Mouse (Mus musculus) liver, adult 2 months (tissue): ENCODE results near the gene Sp4. TPM values are rescaled to one million over a fixed set of nuclear protein-coding genes. Genes with fewer than 3 reads are reported as not detected.

ENCODE experiments used
- DNase-seq: peaks from one replicate; pipeline ENCODE4 v3.0.0-alpha.2; 2011; ENCODE audit warnings: low read depth, low spot score; ENCODE audit errors: extremely low read depth
- H3K27ac ChIP-seq: fragments of 200-500 bp; replicated peaks from 2 replicates; pipeline ENCODE4 v1.5.1; 2012; ENCODE audit warnings: low read depth, mild to moderate bottlenecking, control low read depth, inconsistent platforms, low read length; ENCODE audit not compliant: insufficient read depth
- H3K27me3 ChIP-seq: fragments of 200-500 bp; 2 replicates; pipeline ENCODE4 v1.6.1; 2012; ENCODE audit warnings: mild to moderate bottlenecking, moderate library complexity, low read length, inconsistent platforms; ENCODE audit not compliant: control insufficient read depth, insufficient read depth
- H3K36me3 ChIP-seq: fragments of 200-500 bp; 2 replicates; pipeline ENCODE4 v1.6.1; 2012; ENCODE audit warnings: low read length, inconsistent platforms; ENCODE audit not compliant: control insufficient read depth, insufficient read depth
- H3K4me1 ChIP-seq: fragments of 200-500 bp; 2 replicates; pipeline ENCODE4 v1.6.1; 2011; ENCODE audit warnings: low read length; ENCODE audit not compliant: control insufficient read depth, insufficient read depth
- H3K4me3 ChIP-seq: fragments of 200-500 bp; 2 replicates; pipeline ENCODE4 v1.5.1; 2011; ENCODE audit warnings: low read depth, mild to moderate bottlenecking, control low read depth, low read length, moderate library complexity; ENCODE audit not compliant: insufficient read depth
- H3K79me2 ChIP-seq: fragments of 200-500 bp; 2 replicates; pipeline ENCODE4 v1.6.1; 2012; ENCODE audit warnings: inconsistent platforms, mild to moderate bottlenecking, low read length, moderate library complexity; ENCODE audit not compliant: control insufficient read depth, insufficient read depth
- H3K9ac ChIP-seq: fragments of 200-500 bp; 2 replicates; pipeline ENCODE4 v1.6.1; 2012; ENCODE audit warnings: low read depth, mild to moderate bottlenecking, control low read depth, inconsistent platforms, low read length
- CTCF ChIP-seq: fragments of 200-500 bp; IDR thresholded peaks from 2 replicates; pipeline ENCODE4 v1.5.1; 2011; ENCODE audit warnings: low read depth, low read length, control low read depth
- POLR2A ChIP-seq: fragments of 200-500 bp; IDR thresholded peaks from 2 replicates; pipeline ENCODE4 v1.6.1; 2011; ENCODE audit warnings: low read length, control low read depth; ENCODE audit not compliant: insufficient read depth; ENCODE audit errors: extremely low read depth
- WGBS: fragments of 180-500 bp; shearing (Covaris S2); methylation state at CpG from one replicate; pipeline ENCODE4 v1.1.7; 2018; 5-methylcytosine and 5-hydroxymethylcytosine counted together
- polyA plus RNA-seq: library from polyadenylated mRNA; depleted of rRNA; stranded (reverse); fragments of >200 nt; gene quantifications from 2 replicates; pipeline ENCODE4 v1.2.3, GENCODE M21; 2012
- total RNA-seq: library from RNA; depleted of rRNA; stranded (reverse); fragments of >200 nt; gene quantifications from 2 replicates; pipeline ENCODE4 v1.2.3, GENCODE M21; 2014

Gene Sp4
- total and polyA plus RNA-seq, 2 experiments, result 1.6 to 9.3 TPM

GRCm38 (mm10) chr12:118326161-118326560 lies 24.9 kb upstream of the Sp4 start:
- 84% methylated on average over 2 of the region's 2 CpGs for WGBS
- H3K27ac ChIP-seq, result no peak overlapping the region

GRCm38 (mm10) chr12:118320076-118320475 lies 18.8 kb upstream of the Sp4 start:
- TF ChIP-seq POLR2A, result no peak
- no peak for TF ChIP-seq CTCF
- Histone ChIP-seq H3K4me3 (no peak overlapping the region), H3K4me1 (no peaks in the 10 kb centered on the region), H3K27me3 (no peaks in the 10 kb centered on the region), H3K9ac (no peak overlapping the region), H3K79me2 (no peaks in the 10 kb centered on the region), H3K27ac (no peak overlapping the region), H3K36me3 (no peaks in the 10 kb centered on the region)
- no peak for DNase-seq

More at GRCm38 (mm10) chr12:118326161-118326560, 24.9 kb upstream of the Sp4 start:
- Histone ChIP-seq H3K9ac (no peak overlapping the region), H3K4me3 (no peak overlapping the region), H3K36me3 (no peaks in the 10 kb centered on the region), H3K27me3 (no peaks in the 10 kb centered on the region), H3K79me2 (no peaks in the 10 kb centered on the region), H3K4me1 (no peaks in the 10 kb centered on the region)
- DNase-seq, result no peak
- no peak for TF ChIP-seq POLR2A
- TF ChIP-seq CTCF, result no peak

- Histone ChIP-seq H3K27ac (no peak overlapping the region), H3K79me2 (no peaks in the 10 kb centered on the region), H3K9ac (no peak overlapping the region), H3K27me3 (no peaks in the 10 kb centered on the region), H3K4me1 (peaks cover 4% of the 10 kb centered on the region), H3K36me3 (no peaks in the 10 kb centered on the region), H3K4me3 (no peak overlapping the region)
- no peak for DNase-seq
- WGBS, result 83% methylated on average over 2 of the region's 2 CpGs
- TF ChIP-seq POLR2A (no peak), CTCF (no peak)
Observed at GRCm38 (mm10) chr12:118314477-118314845, 13.2 kb upstream of the Sp4 start.

- Histone ChIP-seq H3K4me3 (no peak overlapping the region), H3K36me3 (no peaks in the 10 kb centered on the region), H3K9ac (no peak overlapping the region), H3K27me3 (no peaks in the 10 kb centered on the region), H3K27ac (no peak overlapping the region), H3K4me1 (peaks cover 4% of the 10 kb centered on the region), H3K79me2 (no peaks in the 10 kb centered on the region)
- no peak for DNase-seq
- TF ChIP-seq POLR2A, result no peak
- no peak for TF ChIP-seq CTCF
- WGBS, result 75% methylated on average over 3 of the region's 3 CpGs
Observed at GRCm38 (mm10) chr12:118313805-118314476, 12.7 kb upstream of the Sp4 start.

- 92% methylated on average over 3 of the region's 3 CpGs for WGBS
- H3K27ac ChIP-seq, result no peak overlapping the region
- no peak overlapping the region for H3K4me3 ChIP-seq
- H3K36me3 ChIP-seq, result no peaks in the 10 kb centered on the region
- H3K79me2 ChIP-seq, result no peaks in the 10 kb centered on the region
- no peak for DNase-seq
- no peaks in the 10 kb centered on the region for H3K27me3 ChIP-seq
- H3K4me1 ChIP-seq, result peaks cover 6% of the 10 kb centered on the region
- H3K9ac ChIP-seq, result no peak overlapping the region
- TF ChIP-seq CTCF (no peak), POLR2A (no peak)
Observed at GRCm38 (mm10) chr12:118303586-118303985, 2.3 kb upstream of the Sp4 start.

GRCm38 (mm10) chr12:118303066-118303465 lies 1.8 kb upstream of the Sp4 start:
- 99% methylated on average over 5 of the region's 5 CpGs for WGBS
- Histone ChIP-seq H3K27me3 (no peaks in the 10 kb centered on the region), H3K4me1 (peaks cover 6% of the 10 kb centered on the region), H3K9ac (no peak overlapping the region), H3K79me2 (no peaks in the 10 kb centered on the region), H3K4me3 (no peak overlapping the region), H3K36me3 (no peaks in the 10 kb centered on the region), H3K27ac (no peak overlapping the region)
- TF ChIP-seq POLR2A (no peak), CTCF (no peak)
- no peak for DNase-seq
